ENCODE assay signal across 14 mouse cellular contexts in genomic region chr12:69519028-69519427, GRCm38 (mm10).
"Had no signal": no experiment of that assay in that cellular context is flagged by ENCODE, and none has a peak within 500 bp of the region (broad histone marks: within the 10 kb centered on the region; RNA-seq: fewer than 3 reads in every experiment).

No protein-coding gene starts in this region.

- H3K4me1 ChIP-seq: midbrain, embryonic 12.5 days had no signal

- H3K9ac ChIP-seq: liver, embryonic 13.5 days; liver, postnatal 0 days; midbrain, embryonic 12.5 days had no signal

- H3K9me3 ChIP-seq: liver, embryonic 13.5 days; midbrain, embryonic 12.5 days had no signal

- H3K27ac ChIP-seq: liver, embryonic 13.5 days; midbrain, embryonic 12.5 days; stomach, postnatal 0 days had no signal

- H3K36me3 ChIP-seq: liver, embryonic 13.5 days; midbrain, embryonic 12.5 days had no signal

- DNase-seq: kidney, adult 8-10 months; kidney, postnatal 25 days; layer of hippocampus, adult 9-11 months; left cerebral cortex, postnatal 4 days; liver; liver, embryonic 13.5 days; liver, postnatal 0 days; right cerebral cortex, postnatal 25 days; thymus, postnatal 4 days had no signal

- H3K4me3 ChIP-seq: liver, embryonic 13.5 days; midbrain, embryonic 12.5 days had no signal

- ATAC-seq: inflammation-experienced regulatory T-cells, adult 6 months; intestine, postnatal 0 days; liver, postnatal 0 days; midbrain, embryonic 16.5 days had no signal

- H3K27me3 ChIP-seq: liver, embryonic 13.5 days; midbrain, embryonic 12.5 days had no signal

- H3K4me2 ChIP-seq: liver, embryonic 13.5 days; midbrain, embryonic 12.5 days had no signal
